Mouse (Mus musculus): Measurements from ENCODE around the gene Il10. TPM values are rescaled to one million over a fixed set of nuclear protein-coding genes. Genes with fewer than 3 reads are reported as not detected.

Il10 gene
- polyA plus RNA-seq, 1 experiment from 2014 or later = 0.16 TPM

- no peak for ATAC-seq
- no peak overlapping the region for H3K4me2 ChIP-seq (ENCODE audit: low read length)
- 87% methylated on average over 4 of the region's 4 CpGs for WGBS
- H3K9ac ChIP-seq (replicated peaks; ENCODE audit: low read depth, low read length) = no peak overlapping the region
- no peak overlapping the region for H3K27ac ChIP-seq (ENCODE audit: low read length)
- H3K27me3 ChIP-seq (replicated peaks; ENCODE audit: control insufficient read depth, insufficient read depth, low read length) = no peaks in the 10 kb centered on the region
- no peak overlapping the region for H3K4me3 ChIP-seq (replicated peaks; ENCODE audit: low read length)
- no peaks in the 10 kb centered on the region for H3K36me3 ChIP-seq (ENCODE audit: control insufficient read depth, insufficient read depth)
- H3K4me1 ChIP-seq (replicated peaks; ENCODE audit: control insufficient read depth, insufficient read depth, low read length) = no peaks in the 10 kb centered on the region
- no peaks in the 10 kb centered on the region for H3K9me3 ChIP-seq (ENCODE audit: control insufficient read depth, low read length)
These were observed 22.2 kb upstream of the Il10 start for GRCm38 (mm10) chr1:130997441-130997840.

GRCm38 (mm10) chr1:130998321-130998720 is 21.3 kb upstream of the Il10 start:
- H3K27ac ChIP-seq (ENCODE audit: low read length) = no peak overlapping the region
- H3K4me2 ChIP-seq (ENCODE audit: low read length) = no peak overlapping the region
- no peaks in the 10 kb centered on the region for H3K36me3 ChIP-seq (ENCODE audit: control insufficient read depth, insufficient read depth)
- H3K27me3 ChIP-seq (replicated peaks; ENCODE audit: control insufficient read depth, insufficient read depth, low read length) = no peaks in the 10 kb centered on the region
- H3K4me3 ChIP-seq (replicated peaks; ENCODE audit: low read length) = no peak overlapping the region
- WGBS = 90% methylated on average over 10 of the region's 10 CpGs
- no peak for ATAC-seq
- no peaks in the 10 kb centered on the region for H3K9me3 ChIP-seq (ENCODE audit: control insufficient read depth, low read length)
- H3K4me1 ChIP-seq (replicated peaks; ENCODE audit: control insufficient read depth, insufficient read depth, low read length) = no peaks in the 10 kb centered on the region
- no peak overlapping the region for H3K9ac ChIP-seq (replicated peaks; ENCODE audit: low read depth, low read length)

- Histone ChIP-seq H3K27ac (ENCODE audit: low read length) (no peak overlapping the region), H3K27me3 (replicated peaks; ENCODE audit: control insufficient read depth, insufficient read depth, low read length) (no peaks in the 10 kb centered on the region), H3K36me3 (ENCODE audit: control insufficient read depth, insufficient read depth) (no peaks in the 10 kb centered on the region), H3K4me1 (replicated peaks; ENCODE audit: control insufficient read depth, insufficient read depth, low read length) (no peaks in the 10 kb centered on the region), H3K4me3 (replicated peaks; ENCODE audit: low read length) (no peak overlapping the region), H3K9me3 (ENCODE audit: control insufficient read depth, low read length) (no peaks in the 10 kb centered on the region), H3K4me2 (ENCODE audit: low read length) (no peak overlapping the region), H3K9ac (replicated peaks; ENCODE audit: low read depth, low read length) (no peak overlapping the region)
- 89% methylated on average over 4 of the region's 4 CpGs for whole genome bisulfite sequencing
- no peak for ATAC-seq
These were observed 19.9 kb upstream of the Il10 start for GRCm38 (mm10) chr1:130999708-131000107.

GRCm38 (mm10) chr1:131000296-131000695 is 19.3 kb upstream of the Il10 start:
- no peak overlapping the region for H3K4me3 ChIP-seq (replicated peaks; ENCODE audit: low read length)
- H3K27me3 ChIP-seq (replicated peaks; ENCODE audit: control insufficient read depth, insufficient read depth, low read length) = no peaks in the 10 kb centered on the region
- no peaks in the 10 kb centered on the region for H3K4me1 ChIP-seq (replicated peaks; ENCODE audit: control insufficient read depth, insufficient read depth, low read length)
- no peak overlapping the region for H3K4me2 ChIP-seq (ENCODE audit: low read length)
- ATAC-seq = no peak
- no peaks in the 10 kb centered on the region for H3K9me3 ChIP-seq (ENCODE audit: control insufficient read depth, low read length)
- no peak overlapping the region for H3K27ac ChIP-seq (ENCODE audit: low read length)
- no peak overlapping the region for H3K9ac ChIP-seq (replicated peaks; ENCODE audit: low read depth, low read length)
- 83% methylated on average over 3 of the region's 3 CpGs for WGBS
- H3K36me3 ChIP-seq (ENCODE audit: control insufficient read depth, insufficient read depth) = no peaks in the 10 kb centered on the region

DNA sequence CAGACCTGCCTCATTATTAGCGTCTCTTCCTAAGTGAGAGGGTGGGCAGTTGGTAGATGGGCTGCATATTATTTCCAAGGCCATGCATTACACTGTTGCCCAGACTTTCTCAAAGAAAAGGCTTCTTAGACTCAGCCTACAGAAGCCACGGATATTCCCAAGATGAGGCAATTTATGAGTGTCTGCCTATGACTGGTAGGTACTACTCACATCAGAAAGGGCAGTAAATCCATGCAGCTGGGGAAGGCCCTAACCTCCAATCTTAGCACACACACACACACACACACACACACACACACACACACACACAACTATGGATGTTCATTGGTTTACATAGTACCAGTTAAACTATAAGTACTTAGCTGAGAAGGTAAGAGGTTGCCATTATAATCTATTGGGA is 17.1 kb upstream of the Il10 start:
- no peaks in the 10 kb centered on the region for H3K36me3 ChIP-seq (ENCODE audit: control insufficient read depth, insufficient read depth)
- H3K9me3 ChIP-seq (ENCODE audit: control insufficient read depth, low read length) = no peaks in the 10 kb centered on the region
- no peak for ATAC-seq
- H3K4me3 ChIP-seq (replicated peaks; ENCODE audit: low read length) = no peak overlapping the region
- no peak overlapping the region for H3K9ac ChIP-seq (replicated peaks; ENCODE audit: low read depth, low read length)
- H3K27ac ChIP-seq (ENCODE audit: low read length) = no peak overlapping the region
- no peak overlapping the region for H3K4me2 ChIP-seq (ENCODE audit: low read length)
- H3K4me1 ChIP-seq (replicated peaks; ENCODE audit: control insufficient read depth, insufficient read depth, low read length) = no peaks in the 10 kb centered on the region
- WGBS = 85% methylated on average over 2 of the region's 2 CpGs
- H3K27me3 ChIP-seq (replicated peaks; ENCODE audit: control insufficient read depth, insufficient read depth, low read length) = no peaks in the 10 kb centered on the region

DNA sequence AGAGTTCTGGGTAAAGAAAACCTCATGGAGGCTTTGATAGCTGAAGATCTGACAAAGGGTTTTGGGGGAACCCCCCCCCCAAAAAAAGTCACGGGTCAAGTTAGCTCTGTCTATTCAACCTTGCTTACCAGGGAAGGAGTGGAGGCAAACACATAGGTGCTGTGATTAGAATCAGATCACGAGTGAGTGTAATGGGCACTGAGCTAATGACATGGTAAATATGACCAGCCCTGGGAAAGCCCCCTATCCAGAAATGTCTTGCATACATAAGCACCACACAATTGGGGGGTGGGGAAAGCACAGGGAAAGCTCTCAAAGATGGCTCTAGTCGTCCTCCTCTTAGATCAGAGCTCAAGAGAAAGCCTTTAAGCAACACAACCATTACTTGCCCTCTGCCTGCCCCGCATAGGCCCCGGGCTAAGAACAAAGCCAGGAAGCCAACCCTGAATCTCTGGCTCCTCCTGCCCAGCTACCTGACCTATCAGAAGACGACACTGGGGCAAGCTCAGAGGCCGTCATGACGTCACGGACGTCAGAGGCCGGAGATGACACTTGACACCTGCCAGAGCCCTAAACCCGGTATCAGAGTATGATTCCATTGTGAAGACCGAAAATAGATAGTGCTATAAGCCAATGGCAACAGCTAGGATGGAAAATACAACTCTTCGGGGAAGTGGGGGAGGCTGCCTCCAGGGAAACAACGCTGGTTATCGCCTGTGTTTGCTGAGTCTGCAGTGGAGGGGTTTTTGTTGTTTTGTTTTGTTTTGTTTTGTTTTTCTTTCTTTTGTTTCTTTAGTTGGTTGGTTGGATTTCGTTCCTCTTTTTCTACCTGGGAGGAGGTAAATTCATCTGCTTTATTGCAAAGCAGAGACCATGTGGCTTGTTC is 16.4 kb upstream of the Il10 start:
- Histone ChIP-seq H3K27ac (ENCODE audit: low read length) (no peak overlapping the region), H3K36me3 (ENCODE audit: control insufficient read depth, insufficient read depth) (no peaks in the 10 kb centered on the region), H3K4me1 (replicated peaks; ENCODE audit: control insufficient read depth, insufficient read depth, low read length) (no peaks in the 10 kb centered on the region), H3K4me2 (ENCODE audit: low read length) (no peak overlapping the region), H3K9ac (replicated peaks; ENCODE audit: low read depth, low read length) (no peak overlapping the region), H3K27me3 (replicated peaks; ENCODE audit: control insufficient read depth, insufficient read depth, low read length) (no peaks in the 10 kb centered on the region), H3K4me3 (replicated peaks; ENCODE audit: low read length) (no peak overlapping the region), H3K9me3 (ENCODE audit: control insufficient read depth, low read length) (no peaks in the 10 kb centered on the region)
- 63% methylated on average over 17 of the region's 17 CpGs for WGBS
- no peak for ATAC-seq

- no peak for ATAC-seq
- H3K4me3 ChIP-seq (replicated peaks; ENCODE audit: low read length) = no peak overlapping the region
- no peak overlapping the region for H3K9ac ChIP-seq (replicated peaks; ENCODE audit: low read depth, low read length)
- no peaks in the 10 kb centered on the region for H3K27me3 ChIP-seq (replicated peaks; ENCODE audit: control insufficient read depth, insufficient read depth, low read length)
- H3K4me1 ChIP-seq (replicated peaks; ENCODE audit: control insufficient read depth, insufficient read depth, low read length) = no peaks in the 10 kb centered on the region
- H3K9me3 ChIP-seq (ENCODE audit: control insufficient read depth, low read length) = no peaks in the 10 kb centered on the region
- no peaks in the 10 kb centered on the region for H3K36me3 ChIP-seq (ENCODE audit: control insufficient read depth, insufficient read depth)
- no peak overlapping the region for H3K4me2 ChIP-seq (ENCODE audit: low read length)
- WGBS = 74% methylated on average over 1 of the region's 1 CpGs
- H3K27ac ChIP-seq (ENCODE audit: low read length) = no peak overlapping the region
These were observed 13.6 kb upstream of the Il10 start for GRCm38 (mm10) chr1:131006069-131006468.

DNA sequence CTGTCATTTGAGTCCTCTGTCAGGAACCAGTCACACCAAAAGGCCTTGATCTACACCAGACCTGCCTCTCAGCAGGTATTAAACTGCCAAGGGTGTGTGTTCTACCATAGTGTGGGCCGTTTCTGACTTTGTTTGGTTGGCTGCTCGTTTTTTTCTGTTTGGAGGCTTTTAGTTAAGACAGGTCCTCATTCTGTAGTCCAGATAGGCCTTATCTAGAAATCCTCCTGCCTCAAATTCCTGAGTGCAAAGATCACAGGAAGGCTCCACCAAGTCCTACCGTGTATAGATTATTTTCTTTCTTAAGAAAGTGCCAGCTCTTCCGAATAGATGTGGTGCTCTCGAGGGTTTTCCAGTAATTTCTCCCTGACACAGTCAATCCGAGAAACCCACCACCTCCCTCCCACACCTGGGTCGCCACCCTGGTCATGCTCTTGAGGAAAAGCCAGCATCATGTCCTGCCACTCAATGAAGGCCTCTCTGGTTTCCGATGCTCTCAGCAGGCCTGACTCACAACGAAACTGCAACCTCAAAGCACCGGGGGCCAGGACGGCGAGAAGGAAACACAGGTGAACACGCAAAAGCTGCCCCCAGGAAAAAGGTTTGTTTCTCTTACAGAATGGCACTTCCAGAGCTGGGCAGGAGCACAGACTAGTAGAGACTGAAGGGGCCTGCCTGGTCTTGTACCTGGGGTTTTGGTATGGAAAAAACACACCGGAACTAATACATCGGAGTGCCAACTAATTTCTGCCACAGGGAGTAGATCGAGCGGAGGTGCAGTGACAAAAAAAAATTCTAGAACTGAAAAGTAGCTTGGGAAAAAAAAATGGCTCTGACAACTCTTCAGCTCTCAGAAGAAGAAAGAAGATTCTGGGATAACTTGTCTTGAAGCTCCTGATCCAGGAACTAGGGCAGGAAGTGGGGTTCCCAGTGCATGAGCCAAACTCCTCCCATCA is 9.2 kb upstream of the Il10 start:
- H3K4me2 ChIP-seq (ENCODE audit: low read length) = no peak overlapping the region
- H3K9me3 ChIP-seq (ENCODE audit: control insufficient read depth, low read length) = no peaks in the 10 kb centered on the region
- no peak overlapping the region for H3K27ac ChIP-seq (ENCODE audit: low read length)
- H3K36me3 ChIP-seq (ENCODE audit: control insufficient read depth, insufficient read depth) = no peaks in the 10 kb centered on the region
- ATAC-seq = no peak
- 86% methylated on average over 17 of the region's 17 CpGs for WGBS
- no peaks in the 10 kb centered on the region for H3K4me1 ChIP-seq (replicated peaks; ENCODE audit: control insufficient read depth, insufficient read depth, low read length)
- no peaks in the 10 kb centered on the region for H3K27me3 ChIP-seq (replicated peaks; ENCODE audit: control insufficient read depth, insufficient read depth, low read length)
- H3K9ac ChIP-seq (replicated peaks; ENCODE audit: low read depth, low read length) = no peak overlapping the region
- H3K4me3 ChIP-seq (replicated peaks; ENCODE audit: low read length) = no peak overlapping the region

GRCm38 (mm10) chr1:131012494-131012893 is 7.2 kb upstream of the Il10 start:
- 70% methylated on average over 8 of the region's 8 CpGs for WGBS
- Histone ChIP-seq H3K9me3 (ENCODE audit: control insufficient read depth, low read length) (no peaks in the 10 kb centered on the region), H3K27me3 (replicated peaks; ENCODE audit: control insufficient read depth, insufficient read depth, low read length) (no peaks in the 10 kb centered on the region), H3K27ac (ENCODE audit: low read length) (no peak overlapping the region), H3K4me3 (replicated peaks; ENCODE audit: low read length) (no peak overlapping the region), H3K4me2 (ENCODE audit: low read length) (no peak overlapping the region), H3K9ac (replicated peaks; ENCODE audit: low read depth, low read length) (no peak overlapping the region), H3K36me3 (ENCODE audit: control insufficient read depth, insufficient read depth) (no peaks in the 10 kb centered on the region), H3K4me1 (replicated peaks; ENCODE audit: control insufficient read depth, insufficient read depth, low read length) (no peaks in the 10 kb centered on the region)
- no peak for ATAC-seq
